Comparison of ENCODE assay signal across 13 mouse cellular contexts in genomic region chr16:63903425-63903824, GRCm38 (mm10). TPM values are rescaled to one million over a fixed set of nuclear protein-coding genes. Genes with fewer than 3 reads are reported as not detected.
A peak's percentile ranks its signal among the peaks of the same experiment; 100 is the strongest.
DNase-seq lines count a peak whose midpoint lies in the region; ATAC-seq lines count a peak whose summit lies in the region.
"Had no signal": no experiment of that assay in that cellular context is flagged by ENCODE, and none has a peak within 500 bp of the region (broad histone marks: within the 10 kb centered on the region; RNA-seq: fewer than 3 reads in every experiment).

No protein-coding gene starts in this region.

- no peak overlapping the region for H3K9ac ChIP-seq in intestine, embryonic 14.5 days (ENCODE audit: low read length)
- H3K9ac ChIP-seq in intestine, embryonic 16.5 days (ENCODE audit: low read depth, low read length): no peak overlapping the region
- no peak overlapping the region; the same call in 1 of the 2 replicates for H3K9ac ChIP-seq in forebrain, embryonic 12.5 days
- no peak overlapping the region for H3K9ac ChIP-seq in midbrain, embryonic 15.5 days
- H3K9ac ChIP-seq: liver, embryonic 13.5 days had no signal

- H3K4me3 ChIP-seq in intestine, embryonic 14.5 days (ENCODE audit: low read depth, low read length): no peak overlapping the region
- no peak overlapping the region for H3K4me3 ChIP-seq in intestine, embryonic 16.5 days (ENCODE audit: low read length)
- 0 out of 2 replicates have a peak overlapping the region, but pooled peaks have one; percentile 7 for H3K4me3 ChIP-seq in forebrain, embryonic 12.5 days (replicated peaks)
- peak overlapping the region; percentile 28 for H3K4me3 ChIP-seq in midbrain, embryonic 15.5 days
- H3K4me3 ChIP-seq: liver, embryonic 13.5 days; megakaryocyte, embryonic 14.5 days had no signal

- no peaks in the 10 kb centered on the region for H3K4me1 ChIP-seq in intestine, embryonic 14.5 days (replicated peaks; ENCODE audit: control insufficient read depth, insufficient read depth, low read length)
- H3K4me1 ChIP-seq in intestine, embryonic 16.5 days (ENCODE audit: control insufficient read depth, insufficient read depth, low read length): no peaks in the 10 kb centered on the region
- peaks cover 3% of the 10 kb centered on the region; the same call in 1 of the 2 replicates for H3K4me1 ChIP-seq in forebrain, embryonic 12.5 days
- H3K4me1 ChIP-seq in midbrain, embryonic 15.5 days: no peaks in the 10 kb centered on the region
- H3K4me1 ChIP-seq: liver, embryonic 13.5 days; megakaryocyte, embryonic 14.5 days had no signal

- H3K9me3 ChIP-seq in intestine, embryonic 14.5 days (ENCODE audit: control insufficient read depth, low read length): no peaks in the 10 kb centered on the region
- H3K9me3 ChIP-seq in intestine, embryonic 16.5 days (ENCODE audit: control insufficient read depth, low read length): no peaks in the 10 kb centered on the region
- H3K9me3 ChIP-seq in forebrain, embryonic 12.5 days: no peaks in the 10 kb centered on the region
- H3K9me3 ChIP-seq in midbrain, embryonic 15.5 days: no peaks in the 10 kb centered on the region
- H3K9me3 ChIP-seq: liver, embryonic 13.5 days had no signal

- ATAC-seq in cerebellum, adult (ENCODE audit: insufficient number of reproducible peaks, low FRiP score, low TSS enrichment): no peak
- no peak for ATAC-seq in intestine, embryonic 14.5 days (replicated peaks; ENCODE audit: low FRiP score, low TSS enrichment, low read depth)
- ATAC-seq in intestine, embryonic 16.5 days: no peak
- peak; percentile 55; the same call in 1 of the 2 replicates for ATAC-seq in forebrain, embryonic 12.5 days (ENCODE audit: low FRiP score)
- no peak for ATAC-seq in midbrain, embryonic 15.5 days (replicated peaks)
- ATAC-seq: inflammation-experienced regulatory T-cells, adult 6 months had no signal

- peak; percentile 1 to 4 for DNase-seq in cerebellum, postnatal 10 days
- no peak for DNase-seq in intestine, embryonic 14.5 days (ENCODE audit: low spot score)
- DNase-seq in testis, postnatal 14 days (ENCODE audit: low spot score): no peak
- no peak for DNase-seq in kidney, adult 8-10 months
- DNase-seq: kidney, postnatal 36 days; liver, embryonic 13.5 days; thymus, adult 18-20 months had no signal

- H3K36me3 ChIP-seq in intestine, embryonic 14.5 days (ENCODE audit: control insufficient read depth, insufficient read depth, low read length): no peaks in the 10 kb centered on the region
- no peaks in the 10 kb centered on the region for H3K36me3 ChIP-seq in intestine, embryonic 16.5 days (ENCODE audit: control insufficient read depth, insufficient read depth, low read length)
- H3K36me3 ChIP-seq in forebrain, embryonic 12.5 days (replicated peaks): no peaks in the 10 kb centered on the region
- H3K36me3 ChIP-seq in midbrain, embryonic 15.5 days (replicated peaks): no peaks in the 10 kb centered on the region
- H3K36me3 ChIP-seq: liver, embryonic 13.5 days had no signal

- H3K27ac ChIP-seq in intestine, embryonic 14.5 days (ENCODE audit: low read depth): no peak overlapping the region
- H3K27ac ChIP-seq in intestine, embryonic 16.5 days (ENCODE audit: low read length): no peak overlapping the region
- H3K27ac ChIP-seq in forebrain, embryonic 12.5 days: peak overlapping the region; percentile 61
- no peak overlapping the region for H3K27ac ChIP-seq in midbrain, embryonic 15.5 days
- H3K27ac ChIP-seq: liver, embryonic 13.5 days had no signal

- WGBS in intestine, embryonic 14.5 days: 37% methylated on average over 13 of the region's 13 CpGs
- 37% methylated on average over 13 of the region's 13 CpGs for WGBS in intestine, embryonic 16.5 days
- 41% methylated on average over 13 of the region's 13 CpGs for WGBS in forebrain, embryonic 12.5 days
- 31% methylated on average over 13 of the region's 13 CpGs for WGBS in midbrain, embryonic 15.5 days

- no peaks in the 10 kb centered on the region for H3K27me3 ChIP-seq in intestine, embryonic 14.5 days (replicated peaks; ENCODE audit: control insufficient read depth, insufficient read depth, low read length)
- no peaks in the 10 kb centered on the region for H3K27me3 ChIP-seq in intestine, embryonic 16.5 days (replicated peaks; ENCODE audit: control insufficient read depth, insufficient read depth, low read length)
- no peaks in the 10 kb centered on the region for H3K27me3 ChIP-seq in forebrain, embryonic 12.5 days
- H3K27me3 ChIP-seq in midbrain, embryonic 15.5 days (replicated peaks): no peaks in the 10 kb centered on the region
- H3K27me3 ChIP-seq: liver, embryonic 13.5 days; megakaryocyte, embryonic 14.5 days had no signal

- peak overlapping the region; percentile 29; the same call in 1 of the 2 replicates for H3K4me2 ChIP-seq in intestine, embryonic 14.5 days (ENCODE audit: low read length)
- no peak overlapping the region for H3K4me2 ChIP-seq in intestine, embryonic 16.5 days (ENCODE audit: low read depth, low read length)
- peak overlapping the region; percentile 37 for H3K4me2 ChIP-seq in forebrain, embryonic 12.5 days
- H3K4me2 ChIP-seq in midbrain, embryonic 15.5 days: peak overlapping the region; percentile 42
- H3K4me2 ChIP-seq: liver, embryonic 13.5 days had no signal

RNA-seq across cellular contexts. Expression of gene Epha3, which starts 39.5 kb away (rescaled TPM):
- 12.6 and 13.5 TPM in 2 replicates for polyA plus RNA-seq in intestine, embryonic 14.5 days (2014; fragmentation: Nextera tagmentation; extraction: Ambion mirVana)
- 5.5 and 6.5 TPM in 2 replicates for polyA plus RNA-seq in intestine, embryonic 16.5 days (2015; fragmentation: Nextera tagmentation; extraction: Ambion mirVana)
- polyA plus RNA-seq in forebrain, embryonic 12.5 days (2016; fragmentation: Nextera tagmentation; extraction: Ambion mirVana): 77.3 and 86.8 TPM in 2 replicates
- 16.5 and 22.3 TPM in 2 replicates for polyA plus RNA-seq in midbrain, embryonic 15.5 days (2015; fragmentation: Nextera tagmentation; extraction: Ambion mirVana)

Comparison
In these comparisons a context has a peak if more than half of its experiments do, and no peak if none do; other contexts are left out.
1. DNase-seq: peak in cerebellum, postnatal 10 days (2 of 2); none in intestine, embryonic 14.5 days (single experiment), testis, postnatal 14 days (single experiment) and kidney, adult 8-10 months (0 of 2).
2. H3K4me3 ChIP-seq: peak in forebrain, embryonic 12.5 days (single experiment) and midbrain, embryonic 15.5 days (single experiment); none in intestine, embryonic 14.5 days (single experiment) and intestine, embryonic 16.5 days (single experiment).